Mouse (Mus musculus) embryonic facial prominence, embryonic 14.5 days (tissue): Measurements from ENCODE around the gene Lgr5. TPM values are rescaled to one million over a fixed set of nuclear protein-coding genes. Genes with fewer than 3 reads are reported as not detected.
A peak's percentile ranks its signal among the peaks of the same experiment; 100 is the strongest.

Source experiments
- ATAC-seq: fragments of 200-750 bp; cut with Nextera tagmentation; 2 replicates; pipeline ENCODE4 v1.8.0; 2017; ENCODE audit warnings: low read depth, moderate number of reproducible peaks, moderate TSS enrichment
- DNase-seq: peaks from one replicate; pipeline ENCODE4 v3.0.0-alpha.2; 2015; ENCODE audit warnings: low spot score
- H3K27ac ChIP-seq: fragments of 300-500 bp; sonication (generic); replicated peaks from 2 replicates; pipeline ENCODE4 v1.5.1; 2014; ENCODE audit warnings: low read depth, mild to moderate bottlenecking, low read length, moderate library complexity
- H3K27me3 ChIP-seq: fragments of 300-500 bp; sonication (generic); replicated peaks from 2 replicates; pipeline ENCODE4 v1.6.1; 2014; ENCODE audit warnings: low read length; ENCODE audit not compliant: control insufficient read depth, insufficient read depth
- H3K36me3 ChIP-seq: fragments of 300-500 bp; sonication (generic); 2 replicates; pipeline ENCODE4 v1.6.1; 2014; ENCODE audit warnings: low read length, mixed read lengths; ENCODE audit not compliant: control insufficient read depth, insufficient read depth
- H3K4me1 ChIP-seq: fragments of 300-500 bp; sonication (generic); 2 replicates; pipeline ENCODE4 v1.6.1; 2014; ENCODE audit warnings: antibody characterized with exemption, low read length; ENCODE audit not compliant: control insufficient read depth, insufficient read depth
- H3K4me2 ChIP-seq: fragments of 300-500 bp; sonication (generic); 2 replicates; pipeline ENCODE4 v1.6.1; 2014; ENCODE audit warnings: low read depth, mild to moderate bottlenecking, low read length, moderate library complexity, mixed read lengths
- H3K4me3 ChIP-seq: fragments of 300-500 bp; sonication (generic); 2 replicates; pipeline ENCODE4 v1.5.1; 2014; ENCODE audit warnings: low read depth, mild to moderate bottlenecking, low read length
- H3K9ac ChIP-seq: fragments of 300-500 bp; sonication (generic); 2 replicates; pipeline ENCODE4 v1.6.1; 2014; ENCODE audit warnings: low read depth, mild to moderate bottlenecking, low read length, moderate library complexity, mixed read lengths
- H3K9me3 ChIP-seq: fragments of 300-500 bp; sonication (generic); 2 replicates; pipeline ENCODE4 v1.6.1; 2016; ENCODE audit warnings: low read length; ENCODE audit not compliant: control insufficient read depth
- WGBS: fragments of 180-500 bp; shearing (Covaris S2); extraction: QIAGEN DNeasy Blood & Tissue Kit; methylation state at CpG from one replicate; pipeline ENCODE4 v1.1.7; 2014; 5-methylcytosine and 5-hydroxymethylcytosine counted together
- polyA plus RNA-seq: library from polyadenylated mRNA; unstranded; fragments of >200 nt; fragmentation: Nextera tagmentation; extraction: Ambion mirVana; gene quantifications from 2 replicates; pipeline ENCODE4 v1.2.1, GENCODE M21; 2014

The Lgr5 gene
- polyA plus RNA-seq, 1 experiment from 2014 or later: 10.4 TPM

GRCm38 (mm10) chr10:115593651-115594050 is 6.1 kb upstream of the Lgr5 start:
- H3K4me2 ChIP-seq: peak overlapping the region; percentile 35

GRCm38 (mm10) chr10:115593221-115593620 is 5.6 kb upstream of the Lgr5 start:
- peak overlapping the region; percentile 35 for H3K4me2 ChIP-seq
- H3K9ac ChIP-seq: no peak overlapping the region
- H3K27me3 ChIP-seq: peaks cover 15% of the 10 kb centered on the region
- H3K4me1 ChIP-seq: no peaks in the 10 kb centered on the region; the same call in 1 of the 2 replicates
- H3K36me3 ChIP-seq: no peaks in the 10 kb centered on the region
- peak; percentile 74 for DNase-seq
- no peaks in the 10 kb centered on the region for H3K9me3 ChIP-seq
- no peak overlapping the region for H3K4me3 ChIP-seq
- 21% methylated on average over 11 of the region's 11 CpGs for WGBS
- no peak overlapping the region for H3K27ac ChIP-seq
- no peak for ATAC-seq

More at GRCm38 (mm10) chr10:115593651-115594050, 6.1 kb upstream of the Lgr5 start:
- H3K9ac ChIP-seq: no peak overlapping the region
- H3K27me3 ChIP-seq: peaks cover 11% of the 10 kb centered on the region
- DNase-seq (no peak), ATAC-seq (no peak)
- H3K27ac ChIP-seq: no peak overlapping the region
- WGBS: 84% methylated on average over 6 of the region's 6 CpGs
- no peaks in the 10 kb centered on the region; the same call in 1 of the 2 replicates for H3K4me1 ChIP-seq
- no peak overlapping the region for H3K4me3 ChIP-seq
- no peaks in the 10 kb centered on the region for H3K36me3 ChIP-seq
- no peaks in the 10 kb centered on the region for H3K9me3 ChIP-seq

GRCm38 (mm10) chr10:115587979-115588378 is 399 bp upstream of the Lgr5 start:
- H3K9ac ChIP-seq: peak overlapping the region; percentile 57; the same call in 1 of the 2 replicates
- no peaks in the 10 kb centered on the region for H3K36me3 ChIP-seq
- WGBS: under 1% methylated on average over 7 of the region's 7 CpGs
- peaks cover 57% of the 10 kb centered on the region for H3K27me3 ChIP-seq
- H3K4me1 ChIP-seq: peaks cover 14% of the 10 kb centered on the region
- ATAC-seq (no peak), DNase-seq (no peak)
- no peak overlapping the region for H3K27ac ChIP-seq
- H3K9me3 ChIP-seq: no peaks in the 10 kb centered on the region
- peak overlapping the region; percentile 95 for H3K4me2 ChIP-seq
- peak overlapping the region; percentile 58 for H3K4me3 ChIP-seq

- peak overlapping the region; percentile 58 for H3K4me3 ChIP-seq
- no peak overlapping the region for H3K27ac ChIP-seq
- no peaks in the 10 kb centered on the region for H3K36me3 ChIP-seq
- 0% methylated on average over 41 of the region's 41 CpGs for WGBS
- no peaks in the 10 kb centered on the region for H3K9me3 ChIP-seq
- H3K4me1 ChIP-seq: peaks cover 14% of the 10 kb centered on the region
- peak overlapping the region; percentile 57 for H3K9ac ChIP-seq
- peaks cover 61% of the 10 kb centered on the region for H3K27me3 ChIP-seq
- DNase-seq (peak; percentile 75), ATAC-seq (peak; percentile 85)
- H3K4me2 ChIP-seq: peak overlapping the region; percentile 95
These were observed 1.0 kb downstream of the Lgr5 start for GRCm38 (mm10) chr10:115586246-115587231.

GRCm38 (mm10) chr10:115585491-115586245 is 1.9 kb downstream of the Lgr5 start:
- Histone ChIP-seq H3K36me3 (no peaks in the 10 kb centered on the region), H3K27me3 (peaks cover 61% of the 10 kb centered on the region), H3K9ac (peak overlapping the region; percentile 54), H3K4me2 (peak overlapping the region; percentile 95), H3K4me1 (peaks cover 14% of the 10 kb centered on the region), H3K9me3 (no peaks in the 10 kb centered on the region), H3K4me3 (peak overlapping the region; percentile 58), H3K27ac (no peak overlapping the region; the same call in 1 of the 2 replicates)
- ATAC-seq (0 out of 2 replicates have a peak, but pooled peaks have one; percentile 20), DNase-seq (peak; percentile 56)
- WGBS: 1% methylated on average over 21 of the region's 21 CpGs

- no peaks in the 10 kb centered on the region for H3K9me3 ChIP-seq
- 27% methylated on average over 11 of the region's 14 CpGs for WGBS
- peak overlapping the region; percentile 58; the same call in 1 of the 2 replicates for H3K4me3 ChIP-seq
- H3K4me1 ChIP-seq: peaks cover 15% of the 10 kb centered on the region
- H3K9ac ChIP-seq: no peak overlapping the region
- H3K27ac ChIP-seq: no peak overlapping the region
- H3K4me2 ChIP-seq: peak overlapping the region; percentile 95
- H3K36me3 ChIP-seq: no peaks in the 10 kb centered on the region
- no peak for ATAC-seq
- DNase-seq: no peak
- H3K27me3 ChIP-seq: peaks cover 57% of the 10 kb centered on the region
These were observed 2.9 kb downstream of the Lgr5 start for GRCm38 (mm10) chr10:115584656-115585055.

GRCm38 (mm10) chr10:115583071-115583470 is 4.5 kb downstream of the Lgr5 start:
- Histone ChIP-seq H3K27ac (no peak overlapping the region), H3K27me3 (peaks cover 45% of the 10 kb centered on the region), H3K4me2 (no peak overlapping the region), H3K9me3 (no peaks in the 10 kb centered on the region), H3K4me3 (no peak overlapping the region), H3K9ac (no peak overlapping the region), H3K4me1 (peaks cover 18% of the 10 kb centered on the region), H3K36me3 (no peaks in the 10 kb centered on the region)
- DNase-seq (no peak), ATAC-seq (no peak)
- WGBS: 86% methylated on average over 3 of the region's 3 CpGs

- WGBS: 78% methylated on average over 9 of the region's 9 CpGs
These were observed 5.6 kb downstream of the Lgr5 start for GRCm38 (mm10) chr10:115581971-115582370.

More at GRCm38 (mm10) chr10:115581971-115582370, 5.6 kb downstream of the Lgr5 start:
- Histone ChIP-seq H3K27me3 (peaks cover 34% of the 10 kb centered on the region), H3K9ac (no peak overlapping the region), H3K36me3 (no peaks in the 10 kb centered on the region), H3K27ac (no peak overlapping the region), H3K4me2 (no peak overlapping the region), H3K9me3 (no peaks in the 10 kb centered on the region), H3K4me3 (no peak overlapping the region), H3K4me1 (peaks cover 14% of the 10 kb centered on the region)
- DNase-seq (no peak), ATAC-seq (no peak)
